Mouse (Mus musculus) erythroblast, embryonic 14.5 days (primary cell): Measurements from ENCODE around the gene Sidt1.

ENCODE experiments used
- GATA1 ChIP-seq: IDR thresholded peaks from 2 replicates; pipeline ENCODE4 v1.6.1; 2012; ENCODE audit warnings: low read length, inconsistent platforms, mixed read lengths
- TAL1 ChIP-seq: IDR thresholded peaks from 3 replicates; pipeline ENCODE4 v1.6.1; 2012; ENCODE audit warnings: low read length, inconsistent platforms, mixed read lengths

DNA sequence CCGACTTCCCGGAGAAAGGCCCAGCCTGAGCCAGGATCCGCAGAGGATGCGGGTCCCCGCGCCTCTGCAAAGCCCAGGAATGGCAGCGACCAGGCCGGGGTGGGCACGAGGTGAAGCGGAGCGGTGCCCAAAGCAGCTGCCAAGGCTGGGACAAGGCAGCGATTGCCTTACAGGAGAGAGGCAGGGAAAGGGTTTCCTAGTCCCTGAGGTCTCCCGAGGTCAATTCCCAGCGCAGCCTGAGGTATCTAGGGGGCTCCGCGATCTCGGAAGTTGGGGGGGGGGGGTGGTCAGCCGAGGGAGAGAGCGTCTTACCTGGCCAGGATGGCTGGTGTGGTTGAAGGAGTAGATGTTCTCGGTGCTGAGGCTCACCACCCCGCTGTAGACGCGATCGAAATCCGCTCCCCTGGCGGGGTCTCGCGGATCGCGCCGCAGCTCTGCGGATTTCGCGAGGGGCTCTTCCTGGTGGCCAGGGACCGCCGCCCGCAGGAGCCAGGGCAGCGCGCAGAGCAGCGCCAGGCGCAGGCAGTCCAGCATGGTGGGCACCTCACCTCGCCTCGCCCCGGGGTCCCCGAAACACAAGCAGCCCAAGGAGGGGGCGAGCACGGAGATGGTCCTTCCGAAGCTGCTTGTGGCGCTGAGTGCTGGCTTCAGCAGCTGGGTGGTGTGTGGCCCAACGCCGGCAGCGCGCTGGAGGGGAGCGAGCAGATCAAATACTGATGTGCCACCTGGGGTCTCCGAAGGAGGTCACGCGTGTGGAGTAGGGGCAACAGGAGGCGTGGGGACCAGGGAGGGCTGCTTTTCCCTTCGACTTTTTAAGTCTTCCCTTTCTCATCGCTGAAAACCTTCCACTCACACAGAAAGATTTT, 768 bp downstream of the Sidt1 start:
- no peak for TF ChIP-seq GATA1
- TF ChIP-seq TAL1 = no peak
